Mouse (Mus musculus): ENCODE data around the gene Gm37240. TPM values are rescaled to one million over a fixed set of nuclear protein-coding genes. Genes with fewer than 3 reads are reported as not detected.

Gene Gm37240
- total RNA-seq, 4 experiments from 2014 or later = 1.8 to 2.0 TPM; not detected in 2

GRCm38 (mm10) chr3:84731403-84732015 lies 1155.8 kb downstream of the Gm37240 start:
- DNase-seq (ENCODE audit: low spot score in 2 of 2) = no peak

- no peak for DNase-seq (ENCODE audit: low spot score in 2 of 2)
These were observed 1156.3 kb downstream of the Gm37240 start for GRCm38 (mm10) chr3:84731003-84731402.

GRCm38 (mm10) chr3:84729806-84730205 lies 1157.5 kb downstream of the Gm37240 start:
- no peak for DNase-seq (ENCODE audit: low spot score in 2 of 2)

GRCm38 (mm10) chr3:84723996-84724395 lies 1163.3 kb downstream of the Gm37240 start:
- no peak for DNase-seq (ENCODE audit: low spot score in 2 of 2)

DNA sequence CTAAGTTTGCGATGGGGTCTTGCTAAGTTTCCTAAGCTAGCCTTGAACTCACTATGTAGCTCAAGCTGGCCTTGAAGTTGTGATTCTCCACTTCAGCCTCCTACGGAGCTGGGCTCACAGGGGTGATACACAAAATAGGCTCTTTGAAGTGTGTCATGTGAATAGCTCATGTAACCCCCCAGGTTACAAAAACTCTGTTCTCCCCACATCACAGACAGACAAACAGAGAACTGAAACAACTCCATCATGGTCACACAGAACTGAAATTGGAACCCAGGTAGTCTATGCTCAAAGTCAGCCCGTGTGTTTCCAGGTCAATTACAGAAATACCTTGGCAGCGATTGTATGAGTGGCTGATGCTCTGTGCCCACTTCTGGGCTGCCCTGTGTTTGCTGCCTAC lies 1164.6 kb downstream of the Gm37240 start:
- DNase-seq (ENCODE audit: low spot score in 2 of 2) = no peak

DNA sequence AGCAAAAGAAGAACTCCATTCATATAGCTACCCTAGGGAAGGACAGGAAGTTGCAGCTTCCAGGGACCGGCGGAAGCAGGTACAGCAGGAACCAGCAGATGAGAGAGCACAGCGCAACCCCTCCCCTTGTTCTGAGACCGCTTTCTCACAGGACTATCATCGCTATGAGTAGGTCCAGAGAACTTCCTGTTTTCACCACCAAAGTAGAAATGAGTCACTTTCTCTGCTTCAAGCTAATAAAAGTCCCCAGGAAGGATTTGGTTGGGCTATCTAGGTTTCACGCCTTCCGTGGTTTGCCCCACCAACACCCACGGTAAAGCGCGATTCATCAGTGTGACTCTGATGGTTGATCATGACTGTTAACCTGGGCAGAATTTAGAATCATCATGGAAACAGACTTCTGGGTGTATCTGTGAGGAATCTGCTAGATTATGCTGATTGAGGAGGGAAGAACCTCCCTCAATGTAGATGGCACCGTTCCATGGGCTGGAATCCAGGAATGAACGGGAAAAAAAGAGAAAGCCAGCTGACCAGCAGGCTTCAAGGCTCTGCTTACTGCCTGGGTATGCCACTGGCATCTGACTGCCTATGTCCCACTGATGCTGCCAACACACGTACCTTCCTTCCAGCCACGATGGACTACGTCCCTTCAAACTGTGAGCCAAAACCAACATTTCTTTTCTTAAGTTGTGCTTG lies 1172.1 kb downstream of the Gm37240 start:
- no peak for DNase-seq (ENCODE audit: low spot score in 2 of 2)

DNA sequence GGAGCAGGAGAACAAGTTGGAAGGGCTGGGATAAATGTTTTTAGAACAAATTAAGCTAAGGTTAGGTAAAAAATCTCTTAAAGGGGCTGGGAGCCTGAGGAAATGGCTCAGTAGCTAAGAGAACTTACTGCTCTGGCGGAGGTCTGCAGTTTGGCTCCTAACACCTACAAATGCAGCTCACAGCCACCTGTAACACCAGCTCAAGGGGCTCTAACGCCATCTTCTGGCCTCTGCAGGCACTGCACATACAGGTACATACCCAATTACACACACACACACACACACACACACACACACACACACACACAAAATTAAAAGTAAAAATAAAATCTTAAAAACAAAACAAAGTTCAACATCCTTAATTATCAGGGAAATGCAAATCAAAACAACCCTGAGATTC lies 1174.4 kb downstream of the Gm37240 start:
- no peak for DNase-seq (ENCODE audit: low spot score in 2 of 2)

DNA sequence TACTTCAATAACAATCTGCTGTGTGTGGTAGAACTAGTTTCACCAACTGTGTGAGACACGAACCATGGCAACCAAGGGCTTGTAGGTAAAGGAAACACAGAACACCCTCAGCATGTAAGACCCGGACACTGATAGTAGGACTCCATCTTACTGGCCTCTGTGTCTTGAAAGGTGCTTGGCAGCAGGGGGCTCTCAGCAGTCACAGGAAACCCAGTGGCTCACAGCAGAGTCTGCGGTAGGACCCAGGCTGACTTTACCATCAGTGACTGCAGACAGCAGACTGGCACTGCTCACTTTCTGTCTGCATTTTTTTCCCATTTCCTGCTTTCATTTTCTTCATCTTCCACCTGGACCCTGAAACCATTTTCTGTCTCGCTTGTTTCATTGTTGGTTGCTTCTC lies 1176.6 kb downstream of the Gm37240 start:
- DNase-seq (ENCODE audit: low spot score in 2 of 2) = no peak

GRCm38 (mm10) chr3:84709967-84710366 lies 1177.4 kb downstream of the Gm37240 start:
- DNase-seq (ENCODE audit: low spot score in 2 of 2) = no peak

DNA sequence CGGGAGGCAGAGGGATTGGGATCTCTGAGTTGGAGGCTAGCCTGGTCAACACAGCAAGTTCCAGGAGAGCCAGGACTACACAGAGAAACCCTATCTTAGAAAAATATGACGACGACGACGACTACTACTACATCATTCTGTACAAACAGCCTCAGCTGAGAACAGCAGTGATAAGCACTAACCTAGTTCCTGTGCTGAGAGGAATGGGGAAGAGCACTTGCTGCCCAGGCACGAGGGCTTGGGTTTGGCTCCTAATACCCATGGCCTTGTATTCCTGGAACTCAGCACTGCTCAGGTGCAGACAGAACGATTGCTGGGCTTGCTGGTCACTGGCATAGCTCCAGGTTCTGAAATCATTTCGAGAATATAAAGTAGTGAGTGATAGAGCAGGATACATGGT lies 1178.2 kb downstream of the Gm37240 start:
- DNase-seq (ENCODE audit: low spot score in 2 of 2) = no peak

DNA sequence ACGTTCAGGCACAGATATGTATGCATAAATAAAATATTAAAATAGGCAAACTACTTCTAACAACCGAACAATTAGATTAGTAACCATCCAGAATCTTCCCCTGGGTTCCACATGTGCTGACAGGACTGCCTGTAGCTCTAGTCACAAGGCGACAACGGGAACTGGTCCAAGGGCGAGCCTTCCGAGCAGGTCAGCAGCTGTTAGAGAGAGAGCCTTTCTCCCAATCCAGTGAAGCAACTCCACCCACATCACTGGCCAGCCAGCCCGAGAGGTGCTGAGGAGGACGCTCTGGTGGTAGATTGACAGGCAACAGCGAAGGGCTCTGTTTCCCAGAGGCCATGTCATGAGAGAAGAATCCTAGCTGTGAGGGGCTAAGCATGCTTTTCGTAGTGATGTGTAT lies 1178.8 kb downstream of the Gm37240 start:
- no peak for DNase-seq (ENCODE audit: low spot score in 2 of 2)

DNA sequence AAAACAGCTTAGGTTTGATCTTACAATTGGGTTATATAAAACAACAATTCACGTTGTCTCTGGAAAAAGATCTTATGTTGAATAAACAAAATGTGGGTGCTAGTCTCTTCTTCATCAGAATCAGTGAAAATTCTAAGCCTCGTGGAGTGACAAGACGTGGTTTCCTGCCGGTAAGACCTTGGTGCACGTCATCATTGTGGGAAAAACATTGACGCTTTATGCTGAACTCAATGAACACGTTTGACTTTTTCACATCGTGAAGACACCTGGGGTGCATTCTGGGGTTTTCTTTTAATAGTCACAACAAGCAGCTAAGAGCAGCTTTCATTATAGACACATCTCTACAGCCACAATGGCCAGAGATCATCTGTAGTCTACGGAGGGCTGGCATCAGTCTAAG lies 1182.1 kb downstream of the Gm37240 start:
- no peak for DNase-seq (ENCODE audit: low spot score in 2 of 2)

GRCm38 (mm10) chr3:84703083-84703810 lies 1184.1 kb downstream of the Gm37240 start:
- DNase-seq (ENCODE audit: low spot score in 2 of 2) = no peak

DNA sequence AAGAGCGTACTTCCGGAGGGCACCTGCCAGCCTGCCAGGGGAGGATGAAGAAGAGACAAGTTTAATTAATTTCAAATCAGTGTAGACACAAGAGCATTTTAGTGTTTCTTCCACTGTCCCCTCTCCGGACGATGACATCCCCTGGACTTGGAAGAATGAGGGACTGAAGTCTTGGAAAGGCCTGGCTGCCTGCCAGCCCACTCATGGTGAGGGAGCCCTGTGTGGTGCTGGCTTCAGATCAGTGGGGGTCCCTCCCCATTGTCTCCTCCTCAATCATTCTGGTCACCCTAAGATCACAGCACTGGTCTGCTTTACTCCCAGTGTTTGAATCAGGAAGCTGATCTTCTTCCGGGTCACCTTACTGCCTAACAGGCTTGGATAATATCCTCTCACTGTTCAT lies 1185.4 kb downstream of the Gm37240 start:
- DNase-seq (ENCODE audit: low spot score in 2 of 2) = no peak

GRCm38 (mm10) chr3:84701509-84701908 lies 1185.8 kb downstream of the Gm37240 start:
- DNase-seq (ENCODE audit: low spot score in 2 of 2) = no peak

- peak; percentile 23 to 26 for DNase-seq (ENCODE audit: low spot score in 2 of 2)
These were observed 1190.8 kb downstream of the Gm37240 start for GRCm38 (mm10) chr3:84696428-84696917.

- DNase-seq (ENCODE audit: low spot score in 2 of 2) = no peak
These were observed 1191.4 kb downstream of the Gm37240 start for GRCm38 (mm10) chr3:84695867-84696361.

GRCm38 (mm10) chr3:84695418-84695817 lies 1191.9 kb downstream of the Gm37240 start:
- no peak for DNase-seq (ENCODE audit: low spot score in 2 of 2)

DNA sequence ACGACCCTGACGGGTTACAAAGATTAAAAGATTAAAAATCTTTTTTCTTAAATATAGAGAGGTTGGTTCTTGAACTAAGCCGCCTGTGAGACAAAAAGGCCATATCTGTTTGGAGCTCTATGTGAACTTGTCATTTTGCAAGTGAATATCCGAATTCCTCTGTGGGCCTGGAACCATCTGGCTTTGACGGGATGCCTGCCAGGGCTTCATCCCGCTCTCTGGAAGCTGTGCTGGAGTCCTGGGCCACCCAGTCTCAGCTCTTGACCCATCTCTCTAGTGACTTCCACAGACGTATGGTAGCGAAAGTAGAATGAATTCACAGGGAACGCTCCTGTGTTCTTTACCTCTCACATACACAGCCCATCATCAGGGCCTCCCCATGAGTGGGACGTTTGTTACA lies 1193.4 kb downstream of the Gm37240 start:
- no peak for DNase-seq (ENCODE audit: low spot score in 2 of 2)

- peak in 1 of 2 experiments; percentile 30 for DNase-seq (ENCODE audit: low spot score in 2 of 2)
These were observed 1194.6 kb downstream of the Gm37240 start for GRCm38 (mm10) chr3:84692647-84693199.

DNA sequence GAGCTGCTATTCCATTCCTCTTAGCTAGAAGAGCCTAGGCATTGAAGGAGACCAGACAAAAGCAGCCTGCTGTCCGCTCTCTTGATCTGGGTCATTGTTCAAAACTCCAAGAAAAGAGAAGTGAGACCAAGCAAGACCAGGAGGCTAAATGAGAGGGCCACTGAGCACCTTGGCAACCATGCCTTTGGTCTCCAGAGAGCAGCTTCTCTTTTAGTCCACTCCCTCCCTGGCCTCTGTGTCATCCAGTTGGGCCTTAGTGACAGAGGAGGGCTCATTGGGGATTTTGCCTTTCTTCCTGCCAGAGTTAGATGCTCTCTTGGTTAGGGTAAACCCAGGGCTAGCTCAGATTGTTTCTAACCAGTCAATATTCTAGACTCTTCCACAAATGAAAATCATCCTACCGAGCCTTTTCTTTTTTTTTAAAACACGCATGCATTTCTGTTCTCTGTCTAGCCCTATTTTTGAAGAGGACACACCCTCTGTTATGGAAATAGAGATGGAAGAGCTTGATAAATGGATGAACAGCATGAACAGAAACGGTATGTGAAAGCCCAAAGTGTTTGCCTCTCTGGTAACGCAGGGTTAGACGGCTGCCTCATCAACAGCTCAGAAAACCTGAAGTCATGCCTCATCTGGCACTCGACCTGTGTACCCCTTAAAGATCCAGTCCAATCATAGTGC lies 1197.1 kb downstream of the Gm37240 start:
- DNase-seq (ENCODE audit: low spot score in 2 of 2) = no peak
